Mouse (Mus musculus): ENCODE results near the gene Eya2.

- TF ChIP-seq CTCF (IDR thresholded peaks at IDR 0.05; ENCODE audit: low read depth) = no peak
- TF ChIP-seq EP300 (optimal IDR thresholded peaks at IDR 0.05) = no peak
Measured at GRCm38 (mm10) chr2:165656956-165657355, 62.1 kb downstream of the Eya2 start.
